Mouse (Mus musculus) CD4-positive, CD25-positive, alpha-beta regulatory T cell, adult 2 months (primary cell): ENCODE results near the gene Gimap3.

ENCODE experiments used
- DNase-seq: peaks from one replicate; pipeline ENCODE4 v3.0.0-alpha.2; 2012; ENCODE audit warnings: low read depth, low spot score

Gimap3 gene

DNA sequence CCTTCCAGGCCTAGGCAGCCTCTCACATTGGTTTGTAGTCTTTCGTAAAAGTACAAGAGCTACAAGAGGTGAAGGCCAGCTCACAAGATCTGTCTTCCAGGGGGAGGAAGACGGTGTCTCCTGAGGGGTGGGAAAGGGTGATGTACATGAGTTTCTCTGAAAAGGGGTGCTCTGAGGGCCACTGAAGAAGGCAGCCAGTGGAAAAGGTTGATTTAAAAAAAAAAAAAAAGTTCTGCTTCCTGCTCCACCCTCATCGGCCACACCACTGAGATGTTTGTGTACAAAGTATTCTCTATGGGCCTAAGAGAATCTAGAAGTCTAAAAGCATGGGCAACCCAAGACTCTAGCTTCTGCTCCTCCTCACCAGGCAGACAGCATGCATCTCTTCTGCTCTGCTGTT lies at the start of gene Gimap3:
Gene Gimap3, minus strand, starts transcription at position 156 of the 400 bp plus-strand sequence.
- DNase-seq: peak; percentile 78

DNA sequence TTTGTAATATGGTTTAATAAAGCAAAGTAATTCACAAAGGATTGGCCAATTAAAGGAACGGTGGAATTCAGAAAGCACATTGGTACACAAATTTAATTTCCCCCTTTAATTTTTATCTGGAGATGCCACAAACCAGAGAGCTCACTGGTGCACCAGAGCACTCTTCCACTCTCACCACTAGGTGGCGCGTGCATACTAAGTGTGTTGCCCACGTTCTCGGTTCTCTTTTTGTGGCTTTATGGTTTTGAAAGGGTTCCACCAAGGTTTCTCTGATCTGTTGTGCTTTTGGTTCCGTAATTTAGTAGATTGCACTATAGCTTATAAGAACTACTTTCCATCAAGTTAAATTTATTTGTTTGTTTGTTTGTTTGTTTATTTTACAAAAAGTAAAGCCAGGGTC lies 47.2 kb upstream of the Gimap3 start:
- DNase-seq: peak; percentile 89

DNA sequence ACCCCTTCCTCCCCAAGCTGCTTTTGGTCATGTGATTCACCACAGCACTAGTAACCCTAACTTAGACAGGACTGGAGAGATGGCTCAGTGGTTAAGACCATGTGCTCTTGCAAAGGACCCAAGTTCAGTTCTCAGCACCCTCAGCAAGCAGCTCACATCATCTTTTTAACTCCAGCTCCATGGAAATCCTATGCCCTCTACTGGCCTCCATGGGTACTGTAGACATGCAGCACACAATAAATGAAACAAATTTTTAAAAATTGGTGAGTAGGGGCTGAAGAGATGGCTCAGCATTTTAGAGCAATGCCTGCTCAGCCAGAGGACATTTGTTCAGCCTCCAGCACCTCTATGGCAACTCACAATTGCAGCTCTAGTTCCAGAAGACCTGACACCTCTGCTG lies 44.4 kb upstream of the Gimap3 start:
- peak; percentile 28 for DNase-seq

DNA sequence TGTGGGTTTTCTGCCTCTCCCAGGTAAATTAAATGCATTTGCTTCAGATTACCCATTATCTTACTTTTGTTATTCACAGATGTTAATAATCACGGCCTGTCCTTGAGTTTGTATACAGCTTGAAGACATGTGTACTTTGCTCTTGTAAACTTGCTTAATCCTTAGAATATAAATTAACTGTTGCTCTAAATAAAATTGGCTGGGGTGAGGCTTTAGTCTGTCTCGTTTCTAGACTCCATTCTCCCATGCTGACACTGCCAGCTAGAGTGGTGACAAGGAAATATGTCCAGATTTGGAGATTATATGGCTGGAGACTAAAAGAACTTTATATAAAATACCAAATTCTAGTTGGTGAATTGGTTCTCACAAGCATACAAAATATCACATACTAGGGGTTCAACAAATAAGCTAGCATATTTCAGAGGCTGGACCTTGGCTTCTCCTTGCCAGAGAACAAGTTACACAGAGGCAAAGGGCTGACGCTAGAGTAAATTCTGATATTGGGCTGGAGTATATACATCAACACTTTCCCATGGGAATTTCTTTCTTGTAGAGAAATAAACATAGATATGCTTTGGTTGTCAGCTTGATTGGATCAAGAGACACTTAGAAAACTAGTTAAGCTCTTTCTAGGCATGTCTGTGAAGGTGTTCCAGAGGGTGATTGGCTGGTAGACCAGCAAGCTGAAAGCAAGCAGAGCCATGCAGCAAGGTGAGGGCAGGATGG lies 39.0 kb upstream of the Gimap3 start:
- no peak for DNase-seq

DNA sequence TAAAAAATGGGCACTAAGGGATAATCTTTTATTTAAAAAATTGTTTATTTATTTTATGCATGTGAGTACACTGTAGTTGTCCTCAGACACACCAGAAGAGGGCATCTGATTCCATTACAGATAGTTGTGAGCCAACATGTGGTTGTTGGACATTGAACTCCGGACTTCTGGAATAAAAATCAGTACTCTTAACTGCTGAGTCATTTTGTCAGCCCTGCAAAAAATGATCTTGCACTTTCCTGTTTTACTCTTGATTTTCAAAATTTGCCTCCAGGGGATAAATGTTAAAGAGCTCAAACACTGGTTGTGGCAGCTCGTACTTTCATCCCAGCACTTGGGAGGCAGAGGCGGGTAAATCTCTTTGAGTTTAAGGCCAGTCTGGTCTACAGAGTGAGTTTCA lies 36.1 kb upstream of the Gimap3 start:
- DNase-seq: no peak

DNA sequence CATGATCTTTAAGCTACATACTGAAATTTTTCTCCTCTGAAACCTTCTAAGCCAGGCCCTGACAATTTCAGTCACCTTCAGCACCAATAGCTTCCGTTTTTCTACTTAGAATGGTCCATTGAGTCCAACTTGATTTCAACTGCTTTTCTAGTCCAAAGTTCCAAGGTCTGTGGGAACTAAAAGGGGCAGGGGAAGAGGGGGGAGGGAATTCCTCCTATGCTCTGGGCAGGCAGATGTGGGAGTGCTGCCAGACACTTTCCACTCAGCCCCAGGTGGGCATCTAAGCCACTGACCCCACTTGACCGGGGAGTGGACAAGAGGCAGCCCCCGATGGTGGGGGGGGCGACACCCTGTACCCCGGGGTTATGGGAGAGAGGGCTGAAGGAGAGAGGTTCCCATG lies 33.7 kb upstream of the Gimap3 start:
- no peak for DNase-seq

DNA sequence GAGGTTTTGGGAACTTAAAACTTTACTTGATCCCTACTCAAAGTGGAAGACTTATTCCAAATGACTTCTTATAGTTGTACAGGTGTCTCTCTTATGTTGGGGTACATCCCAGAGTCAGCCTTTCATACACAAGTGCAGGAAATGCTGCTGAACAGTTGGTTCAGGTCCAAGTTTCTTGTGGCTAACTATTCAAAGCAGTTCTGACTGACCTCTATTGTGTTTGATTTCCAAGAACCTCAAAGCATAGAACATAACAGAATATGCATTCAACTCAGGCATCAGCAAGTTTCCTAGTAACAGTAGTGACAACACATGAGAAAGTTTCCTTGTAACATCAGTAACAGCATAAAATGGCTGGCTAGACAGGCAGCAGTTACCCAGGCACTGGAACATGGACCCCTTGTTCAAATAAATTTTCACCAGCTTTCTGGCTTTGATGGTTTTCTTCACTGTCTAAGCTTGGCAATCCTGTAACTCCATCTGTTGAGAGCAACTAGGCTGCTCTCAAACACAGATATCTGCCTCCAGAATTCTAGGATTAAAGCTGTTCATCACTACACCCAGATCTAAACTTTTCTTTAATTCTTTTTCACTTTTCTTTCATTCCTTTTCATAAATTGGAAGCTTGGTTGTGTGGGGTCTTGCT lies 32.9 kb upstream of the Gimap3 start:
- peak; percentile 24 for DNase-seq

DNA sequence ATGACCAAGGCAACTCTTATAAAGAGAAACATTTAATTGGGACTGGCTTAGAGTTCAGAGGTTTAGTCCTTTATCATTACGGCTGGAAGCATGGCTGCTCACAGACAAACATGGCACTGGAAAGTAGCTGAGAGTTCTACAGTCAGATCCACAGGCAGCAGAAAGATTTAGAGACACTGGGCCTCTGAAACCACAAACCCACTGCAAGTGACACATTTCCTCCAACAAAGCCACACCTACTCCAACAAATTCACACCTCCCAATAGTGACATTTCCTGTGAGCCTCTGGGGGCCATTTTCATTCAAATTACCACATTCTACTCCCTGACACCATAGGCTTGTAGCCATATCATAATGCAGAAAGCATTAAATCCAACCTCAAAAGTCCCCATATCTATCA lies 31.2 kb upstream of the Gimap3 start:
- peak; percentile 81 for DNase-seq

DNA sequence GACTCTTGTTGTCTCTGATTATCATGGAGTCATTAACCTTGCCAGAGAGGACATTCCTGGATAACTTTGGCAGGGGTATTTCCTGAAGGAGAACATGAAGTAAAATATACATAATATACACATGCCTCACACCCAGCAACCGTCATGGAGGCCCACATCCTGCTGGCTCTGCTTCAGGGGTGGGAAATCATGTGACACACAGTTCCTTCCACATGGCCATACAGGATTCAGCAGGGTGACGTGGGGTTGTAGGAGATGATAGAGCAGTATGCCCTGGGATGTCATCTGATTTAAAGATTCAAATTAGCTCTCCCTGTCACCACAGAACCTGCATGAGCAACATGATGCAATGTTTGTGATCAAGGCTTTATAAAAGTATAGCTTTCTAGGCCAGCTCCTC lies 17.2 kb upstream of the Gimap3 start:
- peak; percentile 34 for DNase-seq

DNA sequence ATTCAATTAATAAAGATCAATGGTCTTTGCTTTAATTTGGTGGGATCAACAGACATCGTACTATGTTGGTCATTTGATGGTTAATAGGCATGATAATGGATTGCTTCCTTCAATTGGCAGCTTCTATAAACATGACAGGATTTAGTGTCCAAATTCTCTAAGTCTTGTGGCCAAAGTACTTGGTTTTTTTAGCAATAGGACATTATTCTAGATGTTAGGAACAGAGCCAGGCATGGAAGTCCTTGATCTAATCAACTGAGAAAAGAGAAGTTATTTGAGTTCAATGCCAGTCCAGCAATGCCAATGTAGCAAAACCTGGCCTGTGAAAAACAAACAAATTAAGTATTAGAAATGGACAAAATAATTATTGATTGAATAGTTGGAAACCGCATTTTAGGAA lies 14.9 kb upstream of the Gimap3 start:
- no peak for DNase-seq

DNA sequence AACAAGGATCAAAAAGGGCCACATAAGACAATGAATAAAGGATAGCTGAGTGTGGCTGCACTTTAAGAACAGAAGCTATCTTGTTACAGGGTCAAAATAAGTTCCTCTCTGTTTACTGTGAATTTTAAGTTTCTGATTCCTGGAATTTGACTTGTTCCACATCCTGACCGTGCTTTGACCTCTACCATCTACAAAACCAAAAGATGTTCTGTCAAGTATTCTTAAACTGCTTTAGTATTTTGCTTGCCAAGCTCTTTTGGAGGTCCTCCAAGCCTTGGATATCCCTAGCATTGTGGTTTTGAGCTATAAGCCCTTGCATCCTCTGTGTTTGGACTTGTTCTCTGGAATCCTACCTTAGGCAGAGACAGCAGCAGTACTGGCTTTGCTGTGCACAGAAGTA lies 14.5 kb upstream of the Gimap3 start:
- no peak for DNase-seq

DNA sequence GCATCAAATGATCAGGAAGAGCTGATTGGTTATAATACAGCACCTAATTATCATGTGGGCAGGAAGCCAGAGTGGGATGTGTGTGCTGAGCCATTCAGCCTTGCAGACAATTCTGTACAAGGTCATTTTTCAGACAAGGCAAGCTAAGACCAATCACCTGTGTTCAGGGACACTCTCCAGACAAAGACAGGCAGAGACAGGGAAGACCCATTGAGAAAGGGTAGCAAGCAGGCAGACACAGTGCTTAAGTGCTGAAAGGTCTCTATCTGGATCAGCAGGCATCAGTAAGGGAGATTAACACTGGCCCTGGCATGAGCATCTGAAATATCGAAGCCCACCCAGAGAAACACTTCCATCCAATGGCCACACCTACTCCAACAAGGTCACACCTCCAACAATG lies 13.8 kb upstream of the Gimap3 start:
- no peak for DNase-seq

DNA sequence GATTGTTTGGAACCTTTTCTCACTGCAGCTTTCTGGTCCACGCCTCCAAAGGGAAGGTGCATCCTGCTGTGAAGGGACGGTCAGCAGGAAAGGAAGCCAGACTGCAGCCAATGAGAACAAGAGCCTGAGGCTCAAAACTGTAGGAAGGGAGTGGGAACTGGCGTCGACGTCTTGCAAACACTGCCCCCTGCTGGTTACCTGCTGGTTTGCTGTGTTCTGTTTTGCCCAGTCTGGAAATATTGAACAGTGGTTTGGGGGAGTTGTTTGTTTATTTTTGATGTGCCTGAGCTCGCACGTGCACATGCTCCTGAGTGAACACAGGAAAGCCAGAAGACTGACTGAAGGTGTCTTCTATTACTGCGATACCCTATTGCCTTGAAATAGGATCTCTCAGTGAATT lies 1.4 kb upstream of the Gimap3 start:
- peak; percentile 91 for DNase-seq

DNA sequence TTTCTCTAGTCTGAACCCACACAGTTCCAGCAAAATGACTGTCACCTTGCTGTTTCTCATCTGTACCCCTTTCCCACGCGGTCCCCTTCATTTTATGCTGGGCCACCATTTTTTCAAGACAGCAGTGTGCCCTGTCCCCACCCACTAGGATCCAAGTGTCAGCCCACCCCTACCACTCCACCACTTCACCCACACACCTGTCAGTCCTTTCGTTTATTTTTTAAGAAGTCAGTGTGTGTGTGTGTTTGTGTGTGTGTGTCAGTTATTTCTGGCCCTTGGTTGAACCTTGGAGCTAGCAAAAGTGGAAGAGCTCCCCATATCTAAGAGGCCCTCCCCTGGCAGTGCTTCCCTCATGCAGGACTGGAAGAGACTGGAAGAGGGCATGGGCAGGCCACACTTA lies 1.7 kb downstream of the Gimap3 start:
- peak; percentile 59 for DNase-seq

DNA sequence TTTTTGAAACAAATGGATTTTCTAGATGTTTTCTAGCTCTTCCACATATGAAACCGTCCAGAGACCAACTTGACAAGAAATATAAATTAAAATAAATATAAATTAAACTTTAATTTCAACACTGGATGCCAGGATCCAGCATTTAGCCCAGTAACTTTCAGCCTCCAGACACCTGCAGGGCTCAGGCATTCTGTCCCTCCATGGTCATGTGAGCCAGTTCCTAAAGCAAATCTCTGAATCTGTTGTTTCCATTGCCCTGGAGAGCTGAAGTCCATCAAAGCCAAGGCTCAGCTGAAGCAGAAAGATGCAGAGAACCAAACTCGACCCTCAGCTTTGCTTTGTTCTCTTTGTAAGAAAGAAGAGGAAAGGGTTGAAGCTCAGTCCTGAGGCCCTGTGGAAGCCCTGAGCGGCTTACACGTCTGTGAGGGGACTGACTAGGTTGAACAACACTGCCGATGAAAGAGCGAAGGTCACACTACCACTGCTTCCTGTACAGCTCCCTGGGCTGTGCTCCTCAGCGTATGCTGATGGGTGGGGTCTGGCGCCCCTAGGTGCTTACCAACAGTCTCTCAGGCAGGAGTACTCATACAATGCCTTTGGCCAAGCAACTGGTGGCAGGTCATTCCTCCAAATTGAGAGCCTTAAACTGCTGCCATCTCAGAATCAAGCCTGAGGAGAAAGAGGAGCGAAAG lies 2.3 kb downstream of the Gimap3 start:
- DNase-seq: peak; percentile 82

DNA sequence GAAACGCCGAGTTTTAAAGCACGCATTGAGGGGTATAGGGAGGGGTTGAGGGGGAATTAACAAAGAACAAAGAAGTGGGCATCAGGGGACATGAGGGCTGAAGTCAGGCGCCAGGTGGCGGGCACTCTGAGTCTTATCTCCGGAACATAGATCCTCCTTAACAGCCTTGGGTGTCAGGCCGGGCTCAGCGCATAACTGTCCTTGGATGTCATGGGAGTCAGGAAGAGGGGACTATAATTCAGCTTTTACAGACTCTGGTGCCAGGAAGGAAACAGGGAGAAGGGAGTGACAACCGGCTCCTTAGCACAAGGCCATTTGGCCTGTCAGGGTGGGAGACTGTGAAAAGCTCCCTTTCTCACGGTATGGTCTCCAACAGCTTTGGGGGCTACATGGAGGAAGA lies 6.2 kb downstream of the Gimap3 start:
- DNase-seq: no peak

DNA sequence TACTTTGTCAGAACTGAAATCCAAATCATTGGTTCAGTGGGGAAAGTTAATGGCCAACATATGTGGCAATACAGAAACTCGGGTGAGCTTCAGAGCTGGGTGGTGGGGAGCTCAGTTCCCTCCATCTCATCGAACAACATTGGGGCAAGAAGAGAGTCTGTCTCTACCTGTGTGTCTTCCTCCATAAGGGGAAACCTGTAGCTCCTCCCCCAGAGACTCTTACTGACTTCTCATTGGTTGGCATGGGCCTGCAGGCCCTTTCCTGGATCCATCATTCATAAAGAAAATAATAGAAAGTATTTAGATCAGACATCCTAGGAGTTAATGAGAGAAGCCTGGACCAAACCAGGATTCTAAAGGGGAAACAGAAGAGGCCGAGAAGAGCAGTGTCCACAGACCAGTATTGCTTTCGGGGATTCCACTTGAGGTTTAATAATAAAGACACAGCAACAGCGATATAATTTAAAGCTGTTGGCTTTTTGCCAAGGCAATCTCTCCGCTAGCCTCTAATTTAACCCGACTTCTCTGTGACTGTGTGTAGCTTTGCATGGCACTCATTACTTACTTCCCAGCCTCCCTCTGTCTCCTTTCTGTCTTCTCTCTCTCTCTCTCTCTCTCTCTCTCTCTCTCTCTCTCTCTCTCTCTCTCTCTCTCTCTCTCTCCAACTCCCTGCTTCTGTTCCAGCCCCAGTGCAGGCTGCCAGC lies 6.9 kb downstream of the Gimap3 start:
- peak; percentile 51 for DNase-seq

DNA sequence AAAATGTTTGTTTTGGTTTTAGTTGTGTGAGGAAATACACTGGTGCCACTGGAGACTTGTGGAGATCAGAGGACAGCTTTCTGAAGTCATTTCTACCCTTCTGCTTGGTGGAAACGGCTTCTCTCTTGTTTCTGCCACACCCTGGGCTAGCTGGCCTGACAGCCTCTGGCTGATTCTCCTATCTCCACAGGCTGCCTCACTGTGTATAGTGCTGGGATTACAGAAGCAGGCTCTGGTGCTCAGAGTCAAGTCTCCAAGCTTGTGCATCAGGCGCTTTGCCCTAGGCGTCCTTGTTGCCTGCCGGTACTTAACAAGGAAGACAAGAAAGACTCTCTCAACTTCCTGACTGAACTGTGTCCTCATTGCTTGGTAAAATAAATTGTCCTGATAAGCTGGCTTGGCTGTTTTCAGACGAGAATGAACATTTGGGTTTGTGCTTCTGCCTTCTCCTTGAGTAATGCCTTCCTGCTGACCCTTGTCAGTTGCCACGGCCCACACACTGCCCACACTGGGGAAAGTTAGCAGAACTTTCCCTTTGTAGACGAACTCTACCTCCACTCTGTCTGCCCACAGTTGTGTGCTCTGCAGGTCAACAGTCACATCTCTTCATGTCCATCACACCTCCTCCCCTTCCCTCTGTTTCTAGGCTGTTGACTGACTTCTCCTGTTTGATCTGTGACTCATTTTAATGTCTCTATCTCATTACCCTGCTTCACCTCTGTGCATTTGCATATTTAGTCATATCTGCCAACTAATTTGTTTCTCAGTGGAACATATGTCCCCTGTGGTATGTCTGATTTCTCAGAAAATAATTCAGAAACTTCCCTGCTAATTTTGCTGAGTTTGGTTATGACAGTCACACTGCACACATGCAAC lies 23.3 kb downstream of the Gimap3 start:
- peak; percentile 77 for DNase-seq

DNA sequence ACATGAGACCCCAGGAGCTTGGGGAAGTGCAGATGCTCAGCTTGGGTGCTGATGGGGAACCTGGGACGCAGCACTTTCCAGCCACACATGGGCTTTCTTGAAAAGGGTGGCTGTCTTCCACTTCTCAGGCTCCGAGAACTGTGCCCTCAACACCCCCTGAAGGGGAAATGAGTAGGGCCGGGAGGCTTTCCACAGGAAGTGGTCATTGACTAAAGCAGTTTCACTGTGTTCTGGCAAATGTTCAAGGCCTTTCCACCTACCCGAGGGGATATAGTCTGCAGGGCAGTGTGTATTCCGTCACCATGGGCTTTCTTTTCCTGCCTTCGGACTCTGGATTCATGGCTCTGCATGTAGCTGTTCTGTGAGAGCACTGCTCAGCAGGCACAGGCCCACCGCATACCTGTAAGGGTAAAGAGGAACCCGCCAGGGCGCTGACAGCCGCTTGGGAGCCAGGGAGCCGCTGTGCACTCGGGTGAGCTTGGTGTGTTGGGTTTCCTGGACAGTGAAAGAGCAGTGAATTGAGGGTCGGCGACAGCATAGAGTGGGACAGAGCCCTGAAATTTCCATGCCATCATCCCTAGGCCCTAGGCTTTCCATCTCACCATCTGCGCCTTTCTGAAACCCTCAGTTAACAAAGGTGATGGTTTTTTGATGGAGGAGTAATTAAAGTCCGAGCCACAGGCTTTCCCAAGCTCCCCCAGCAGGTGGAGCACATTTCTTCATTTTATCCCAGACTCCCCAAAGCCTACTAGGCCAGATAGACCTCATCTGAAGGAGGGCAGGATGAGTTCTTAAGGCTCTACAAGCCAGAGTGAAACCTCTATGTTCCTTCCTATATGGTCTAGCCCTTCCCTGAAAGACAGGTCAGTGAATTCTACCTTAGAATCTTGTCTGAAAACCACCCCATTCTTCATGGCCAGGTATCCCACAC lies 24.4 kb downstream of the Gimap3 start, which contains the start of gene Gimap5:
Gene Gimap5, plus strand, starts transcription at position 239 of the 931 bp plus-strand sequence.
- DNase-seq: peak; percentile 81

DNA sequence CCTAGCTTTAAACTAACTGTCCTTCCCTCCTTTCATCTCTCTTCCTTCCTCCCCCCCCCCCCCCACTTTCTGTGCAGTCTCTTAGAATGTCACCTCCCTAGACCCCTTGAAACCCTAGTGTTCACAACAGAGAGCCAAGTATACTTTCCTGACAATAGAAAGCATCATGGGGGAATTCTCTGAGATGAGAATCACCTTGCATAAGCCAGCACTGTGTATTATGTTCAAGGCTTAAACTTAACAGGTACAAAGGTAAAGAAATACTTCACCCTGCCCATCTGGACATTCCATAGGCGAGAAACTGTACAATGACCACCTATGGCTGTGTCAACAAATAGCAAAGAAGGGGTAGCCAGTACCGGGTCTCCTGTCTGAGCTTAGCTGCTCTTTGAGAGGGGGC lies 25.2 kb downstream of the Gimap3 start:
- DNase-seq: peak; percentile 50
